Mouse (Mus musculus) urinary bladder, postnatal 0 days (tissue): ENCODE results near the gene Olfr711. TPM values are rescaled to one million over a fixed set of nuclear protein-coding genes. Genes with fewer than 3 reads are reported as not detected.

ENCODE experiments used
- polyA plus RNA-seq: library from polyadenylated mRNA; unstranded; fragments of >200 nt; fragmentation: Nextera tagmentation; extraction: Ambion mirVana; gene quantifications from 2 replicates; pipeline ENCODE4 v1.2.1, GENCODE M21; 2015

Gene Olfr711
- not detected in 2 replicates for polyA plus RNA-seq

GRCm38 (mm10) chr7:106975353-106975752 is at the start of gene Olfr711:
Gene Olfr711 (minus strand): TSS chr7:106975453.

GRCm38 (mm10) chr7:107005972-107006371 is 30.7 kb upstream of the Olfr711 start, which contains the start of gene Olfr2:
Gene Olfr2 (minus strand): TSS chr7:107006072.

GRCm38 (mm10) chr7:106963837-106964236 is 11.4 kb downstream of the Olfr711 start, which contains the start of gene Olfr6:
Gene Olfr6 (minus strand): TSS chr7:106963937.

GRCm38 (mm10) chr7:106948212-106948611 is 27.0 kb downstream of the Olfr711 start, which contains the start of gene Olfr710:
Gene Olfr710 (minus strand): TSS chr7:106948312.

GRCm38 (mm10) chr7:106932119-106932518 is 43.1 kb downstream of the Olfr711 start, which contains the start of gene Olfr709-ps1:
Gene Olfr709-ps1 (minus strand): TSS chr7:106932219.

Other genes with a start within 250 kb of the Olfr711 start
- not detected in 2 replicates for gene Olfr697, start 233.0 kb downstream of the Olfr711 start, polyA plus RNA-seq
- gene Olfr698, start 220.1 kb downstream of the Olfr711 start, polyA plus RNA-seq: not detected in 2 replicates
- not detected in 2 replicates for gene Olfr699, start 182.3 kb downstream of the Olfr711 start, polyA plus RNA-seq
- gene Olfr700, start 166.6 kb downstream of the Olfr711 start, polyA plus RNA-seq: not detected in 2 replicates
- not detected in 2 replicates for gene Olfr701, start 161.3 kb downstream of the Olfr711 start, polyA plus RNA-seq
- not detected in 2 replicates for gene Olfr702, start 141.6 kb downstream of the Olfr711 start, polyA plus RNA-seq
- not detected in 2 replicates for gene Olfr703, start 132.1 kb downstream of the Olfr711 start, polyA plus RNA-seq
- gene Olfr704, start 112.3 kb downstream of the Olfr711 start, polyA plus RNA-seq: not detected in 2 replicates
- gene Olfr705, start 98.6 kb downstream of the Olfr711 start, polyA plus RNA-seq: not detected in 2 replicates
- gene Olfr706, start 87.3 kb downstream of the Olfr711 start, polyA plus RNA-seq: not detected in 2 replicates
- not detected in 2 replicates for gene Olfr707, start 74.2 kb downstream of the Olfr711 start, polyA plus RNA-seq
- gene Olfr1532-ps1, start 67.5 kb downstream of the Olfr711 start, polyA plus RNA-seq: not detected in 2 replicates
- gene Olfr709-ps1, start 43.2 kb downstream of the Olfr711 start, polyA plus RNA-seq: not detected in 2 replicates
- not detected in 2 replicates for gene Olfr710, start 27.1 kb downstream of the Olfr711 start, polyA plus RNA-seq
- gene Olfr6, start 11.5 kb downstream of the Olfr711 start, polyA plus RNA-seq: not detected in 2 replicates
- gene Olfr2, start 30.6 kb upstream of the Olfr711 start, polyA plus RNA-seq: not detected in 2 replicates
- not detected in 2 replicates for gene Olfr713, start 55.7 kb upstream of the Olfr711 start, polyA plus RNA-seq
- not detected in 2 replicates for gene Olfr714, start 95.5 kb upstream of the Olfr711 start, polyA plus RNA-seq
- gene Olfr17, start 117.8 kb upstream of the Olfr711 start, polyA plus RNA-seq: not detected in 2 replicates
- not detected in 2 replicates for gene Olfr715b, start 134.9 kb upstream of the Olfr711 start, polyA plus RNA-seq
- gene Olfr715, start 155.6 kb upstream of the Olfr711 start, polyA plus RNA-seq: not detected in 2 replicates
- not detected in 2 replicates for gene Olfr716, start 162.9 kb upstream of the Olfr711 start, polyA plus RNA-seq
- not detected in 2 replicates for gene Nlrp14, start 191.5 kb upstream of the Olfr711 start, polyA plus RNA-seq
- not detected in 2 replicates for gene Rbmxl2, start 234.0 kb upstream of the Olfr711 start, polyA plus RNA-seq